Mouse (Mus musculus) C2C12 (cell line): Measurements from ENCODE around the gene Lipc.

Experiments
- CEBPB ChIP-seq: IDR thresholded peaks from one replicate; pipeline ENCODE4 v1.6.1; 2011; ENCODE audit warnings: low read depth, mild to moderate bottlenecking, control low read depth, moderate library complexity
- CTCF ChIP-seq: IDR thresholded peaks from one replicate; pipeline ENCODE4 v1.5.1; 2011; ENCODE audit not compliant: control insufficient read depth, insufficient read depth, insufficient read length
- MAX ChIP-seq: IDR thresholded peaks from one replicate; pipeline ENCODE4 v1.6.1; 2011; ENCODE audit warnings: mild to moderate bottlenecking, control low read depth
- MYOD1 ChIP-seq: IDR thresholded peaks from one replicate; pipeline ENCODE4 v1.6.1; 2011; ENCODE audit warnings: low read depth; ENCODE audit not compliant: control insufficient read depth, insufficient read length
- MYOG ChIP-seq: IDR thresholded peaks from one replicate; pipeline ENCODE4 v1.6.1; 2011; ENCODE audit not compliant: control insufficient read depth, insufficient read length; ENCODE audit errors: extremely low read depth
- USF1 ChIP-seq: IDR thresholded peaks from one replicate; pipeline ENCODE4 v1.6.1; 2011; ENCODE audit warnings: low read depth, mild to moderate bottlenecking, control low read depth, moderate library complexity

GRCm38 (mm10) chr9:70869169-70869873 is 82.7 kb downstream of the Lipc start:
- TF ChIP-seq MYOD1 (no peak), USF1 (no peak), CTCF (no peak), CEBPB (no peak), MYOG (no peak), MAX (no peak)
